Mouse (Mus musculus) spleen, adult 2 months (tissue): Measurements from ENCODE around the gene Stn1.

Experiments
- CTCF ChIP-seq: fragments of 200-500 bp; IDR thresholded peaks from 2 replicates; pipeline ENCODE4 v1.5.1; 2011; ENCODE audit warnings: mild to moderate bottlenecking, inconsistent platforms; ENCODE audit not compliant: insufficient read depth, insufficient read length, insufficient replicate concordance; ENCODE audit errors: extremely low read depth
- POLR2A ChIP-seq: fragments of 200-500 bp; IDR thresholded peaks from 2 replicates; pipeline ENCODE4 v1.6.1; 2011; ENCODE audit warnings: low read depth, low read length, inconsistent platforms

GRCm38 (mm10) chr19:47570042-47570441, 32.7 kb upstream of the Stn1 start:
- no peak for TF ChIP-seq POLR2A
- TF ChIP-seq CTCF, result no peak
